Mouse (Mus musculus) MEL (cell line): Measurements from ENCODE around the gene Arsb. TPM values are rescaled to one million over a fixed set of nuclear protein-coding genes. Genes with fewer than 3 reads are reported as not detected.

Experiments used
- DNase-seq: peaks from one replicate; pipeline ENCODE4 v3.0.0; 2011; ENCODE audit warnings: low read depth, low spot score
- H3K27ac ChIP-seq: 2 replicates; pipeline ENCODE4 v1.5.1; 2012; ENCODE audit warnings: low read depth, mild to moderate bottlenecking, control low read depth, low read length, moderate library complexity; ENCODE audit not compliant: control insufficient read depth
- H3K27me3 ChIP-seq, 2 experiments: fragments of 150-350 bp in 1 of 2; sonication (generic) in 1 of 2; 2 replicates each; pipeline ENCODE4 v1.6.1; 2012; ENCODE audit warnings: low read length in 2 of 2, mild to moderate bottlenecking in 2 of 2, improper control_type of control experiment in 1 of 2, moderate library complexity in 1 of 2; ENCODE audit not compliant: insufficient read depth in 2 of 2, control insufficient read depth in 1 of 2
- H3K36me3 ChIP-seq, 2 experiments: 2 replicates each; pipeline ENCODE4 v1.6.1; 2012 to 2014; ENCODE audit warnings: low read length in 2 of 2, improper control_type of control experiment in 1 of 2, inconsistent platforms in 1 of 2, mild to moderate bottlenecking in 1 of 2; ENCODE audit not compliant: insufficient read depth in 2 of 2, control insufficient read depth in 1 of 2
- H3K4me1 ChIP-seq, 2 experiments: fragments of 150-350 bp in 1 of 2; sonication (generic) in 1 of 2; 2 replicates each; pipeline ENCODE4 v1.6.1; 2012; ENCODE audit warnings: low read length in 2 of 2, improper control_type of control experiment in 1 of 2, mild to moderate bottlenecking in 1 of 2; ENCODE audit not compliant: insufficient read depth in 2 of 2, control insufficient read depth in 1 of 2
- H3K4me3 ChIP-seq, 2 experiments: fragments of 150-350 bp in 1 of 2; sonication (generic) in 1 of 2; 2 replicates each; pipeline ENCODE4 v1.5.1; 2012; ENCODE audit warnings: low read depth in 2 of 2, low read length in 2 of 2, mild to moderate bottlenecking in 2 of 2, moderate library complexity in 2 of 2, control low read depth in 1 of 2, improper control_type of control experiment in 1 of 2; ENCODE audit not compliant: control insufficient read depth in 1 of 2, insufficient read depth in 1 of 2
- H3K79me2 ChIP-seq: 2 replicates; pipeline ENCODE4 v1.6.1; 2012; ENCODE audit warnings: mild to moderate bottlenecking, low read length, moderate library complexity; ENCODE audit not compliant: control insufficient read depth, poor library complexity, insufficient read depth
- H3K9ac ChIP-seq: 2 replicates; pipeline ENCODE4 v1.6.1; 2012; ENCODE audit warnings: low read depth, mild to moderate bottlenecking, control low read depth, low read length, moderate library complexity; ENCODE audit not compliant: control insufficient read depth, poor library complexity, severe bottlenecking
- H3K9me3 ChIP-seq: fragments of 150-350 bp; sonication (generic); replicated peaks from 2 replicates; pipeline ENCODE4 v1.6.1; 2012; ENCODE audit warnings: mild to moderate bottlenecking, low read length, improper control_type of control experiment, moderate library complexity; ENCODE audit not compliant: insufficient read depth
- BHLHE40 ChIP-seq: IDR thresholded peaks from 2 replicates; pipeline ENCODE4 v1.6.1; 2012; ENCODE audit warnings: low read depth, mild to moderate bottlenecking, inconsistent platforms, low read length, improper control_type of control experiment, borderline replicate concordance
- CHD2 ChIP-seq: IDR thresholded peaks from 2 replicates; pipeline ENCODE4 v1.6.1; 2011; ENCODE audit warnings: low read length, improper control_type of control experiment
- E2F4 ChIP-seq: IDR thresholded peaks from 2 replicates; pipeline ENCODE4 v1.6.1; 2011; ENCODE audit warnings: low read depth, low read length, improper control_type of control experiment, borderline replicate concordance
- ETS1 ChIP-seq: IDR thresholded peaks from 2 replicates; pipeline ENCODE4 v1.6.1; 2012; ENCODE audit warnings: low read depth, mild to moderate bottlenecking, inconsistent platforms, low read length, improper control_type of control experiment, moderate library complexity
- GABPA ChIP-seq: IDR thresholded peaks from 2 replicates; pipeline ENCODE4 v1.6.1; 2012; ENCODE audit warnings: low read depth, mild to moderate bottlenecking, inconsistent platforms, low read length, improper control_type of control experiment, moderate library complexity
- KAT2A ChIP-seq: conservative IDR thresholded peaks from 2 replicates; pipeline ENCODE4 v1.6.1; 2012; ENCODE audit warnings: low read depth, low read length, improper control_type of control experiment, inconsistent platforms
- MAFK ChIP-seq: IDR thresholded peaks from 2 replicates; pipeline ENCODE4 v1.6.1; 2011; ENCODE audit warnings: low read depth, mild to moderate bottlenecking, low read length, improper control_type of control experiment, borderline replicate concordance
- MAX ChIP-seq: IDR thresholded peaks from 2 replicates; pipeline ENCODE4 v1.6.1; 2011; ENCODE audit warnings: low read length, improper control_type of control experiment
- NELFE ChIP-seq: IDR thresholded peaks from 2 replicates; pipeline ENCODE4 v1.6.1; 2011; ENCODE audit warnings: low read depth, low read length, improper control_type of control experiment
- POLR2AphosphoS2 ChIP-seq: IDR thresholded peaks from 2 replicates; pipeline ENCODE4 v1.6.1; 2011; ENCODE audit warnings: low read length, improper control_type of control experiment
- RAD21 ChIP-seq: IDR thresholded peaks from 2 replicates; pipeline ENCODE4 v1.6.1; 2011; ENCODE audit warnings: mild to moderate bottlenecking, low read depth, low read length, improper control_type of control experiment
- RCOR1 ChIP-seq: IDR thresholded peaks from 2 replicates; pipeline ENCODE4 v1.6.1; 2012; ENCODE audit warnings: low read depth, mild to moderate bottlenecking, inconsistent platforms, low read length, improper control_type of control experiment
- SMC3 ChIP-seq: IDR thresholded peaks from 2 replicates; pipeline ENCODE4 v1.6.1; 2011; ENCODE audit warnings: low read depth, low read length, improper control_type of control experiment
- TBP ChIP-seq: IDR thresholded peaks from 2 replicates; pipeline ENCODE4 v1.8.0; 2011; ENCODE audit warnings: low read depth, low read length, improper control_type of control experiment
- USF1 ChIP-seq: IDR thresholded peaks from 2 replicates; pipeline ENCODE4 v1.6.1; 2014; ENCODE audit warnings: low read depth, mild to moderate bottlenecking, inconsistent platforms, low read length, improper control_type of control experiment, moderate library complexity
- ZKSCAN1 ChIP-seq: IDR thresholded peaks from 2 replicates; pipeline ENCODE4 v1.6.1; 2012; ENCODE audit warnings: low read depth, mild to moderate bottlenecking, inconsistent platforms, low read length, improper control_type of control experiment, moderate library complexity
- polyA plus RNA-seq, 2 experiments: library from polyadenylated mRNA; stranded (reverse) in 1 of 2; unstranded in 1 of 2; fragments of >175 nt in 1 of 2; fragments of >200 nt in 1 of 2; gene quantifications; 2 replicates each; pipeline versions ENCODE4 v1.2.1 to v1.2.4; 2012; ENCODE audit warnings: low replicate concordance in 2 of 2, low read depth in 1 of 2; ENCODE audit not compliant: insufficient read length in 2 of 2, insufficient read depth in 1 of 2, missing spikeins in 1 of 2
- total RNA-seq: library from RNA; depleted of rRNA; stranded (reverse); fragments of 300-350 nt; gene quantifications from 2 replicates; pipeline ENCODE4 v1.2.3, GENCODE M21; 2012; rRNA removed

The Arsb gene
- total and polyA plus RNA-seq, 3 experiments: 0.04 to 0.07 TPM; not detected in 1

GRCm38 (mm10) chr13:93989736-93990611 lies 218.5 kb downstream of the Arsb start:
- Histone ChIP-seq H3K4me1 (no peaks in the 10 kb centered on the region), H3K27me3 (no peaks in the 10 kb centered on the region), H3K9me3 (no peaks in the 10 kb centered on the region), H3K27ac (no peak overlapping the region), H3K4me3 (no peak overlapping the region), H3K9ac (no peak overlapping the region), H3K36me3 (no peaks in the 10 kb centered on the region), H3K79me2 (no peaks in the 10 kb centered on the region)
- TF ChIP-seq TBP (no peak), RAD21 (no peak), E2F4 (no peak), KAT2A (no peak), USF1 (no peak)
- no peak for DNase-seq

GRCm38 (mm10) chr13:93990841-93991240 lies 219.4 kb downstream of the Arsb start:
- Histone ChIP-seq H3K4me1 (no peaks in the 10 kb centered on the region), H3K9me3 (no peaks in the 10 kb centered on the region), H3K4me3 (no peak overlapping the region), H3K79me2 (no peaks in the 10 kb centered on the region), H3K27ac (no peak overlapping the region), H3K36me3 (no peaks in the 10 kb centered on the region), H3K9ac (no peak overlapping the region), H3K27me3 (no peaks in the 10 kb centered on the region)
- DNase-seq: no peak
- TF ChIP-seq ZKSCAN1: no peak

GRCm38 (mm10) chr13:93992342-93992882 lies 221.0 kb downstream of the Arsb start:
- H3K4me3 ChIP-seq: no peak overlapping the region
- no peaks in the 10 kb centered on the region for H3K27me3 ChIP-seq
- H3K4me1 ChIP-seq: no peaks in the 10 kb centered on the region
- no peak for TF ChIP-seq RCOR1
- TF ChIP-seq SMC3: no peak
- TF ChIP-seq NELFE: no peak
- TF ChIP-seq MAX: no peak
- no peak for TF ChIP-seq POLR2AphosphoS2
- no peak for TF ChIP-seq ETS1
- no peak for TF ChIP-seq CHD2
- TF ChIP-seq GABPA: no peak
- TF ChIP-seq MAFK: no peak
- TF ChIP-seq BHLHE40: no peak
- no peak overlapping the region for H3K9ac ChIP-seq
- H3K36me3 ChIP-seq: no peaks in the 10 kb centered on the region
- H3K9me3 ChIP-seq: no peaks in the 10 kb centered on the region
- H3K79me2 ChIP-seq: no peaks in the 10 kb centered on the region
- DNase-seq: no peak
- no peak overlapping the region for H3K27ac ChIP-seq

Other genes with a start within 250 kb of the Arsb start
- gene Bhmt, start 133.7 kb upstream of the Arsb start, total RNA-seq: 0.07 TPM in 1 of 2 replicates, not detected in the other
- gene Bhmt, start 133.7 kb upstream of the Arsb start, polyA plus RNA-seq: not detected
- gene Bhmt2, start 97.3 kb upstream of the Arsb start, total RNA-seq: not detected in 2 replicates
- not detected for gene Bhmt2, start 97.3 kb upstream of the Arsb start, polyA plus RNA-seq
- gene Dmgdh, start 97.2 kb upstream of the Arsb start, total RNA-seq: not detected in 2 replicates
- not detected for gene Dmgdh, start 97.2 kb upstream of the Arsb start, polyA plus RNA-seq